Mouse (Mus musculus) liver, embryonic 18 days (tissue): ENCODE results near the gene Exoc1. TPM values are rescaled to one million over a fixed set of nuclear protein-coding genes. Genes with fewer than 3 reads are reported as not detected.

ENCODE experiments used
- polyA plus RNA-seq: library from polyadenylated mRNA; depleted of rRNA; stranded (reverse); fragments of >200 nt; gene quantifications from 2 replicates; pipeline ENCODE4 v1.2.3, GENCODE M21; 2012; rRNA removed

The Exoc1 gene
- 10.9 and 12.1 TPM in 2 replicates for polyA plus RNA-seq

DNA sequence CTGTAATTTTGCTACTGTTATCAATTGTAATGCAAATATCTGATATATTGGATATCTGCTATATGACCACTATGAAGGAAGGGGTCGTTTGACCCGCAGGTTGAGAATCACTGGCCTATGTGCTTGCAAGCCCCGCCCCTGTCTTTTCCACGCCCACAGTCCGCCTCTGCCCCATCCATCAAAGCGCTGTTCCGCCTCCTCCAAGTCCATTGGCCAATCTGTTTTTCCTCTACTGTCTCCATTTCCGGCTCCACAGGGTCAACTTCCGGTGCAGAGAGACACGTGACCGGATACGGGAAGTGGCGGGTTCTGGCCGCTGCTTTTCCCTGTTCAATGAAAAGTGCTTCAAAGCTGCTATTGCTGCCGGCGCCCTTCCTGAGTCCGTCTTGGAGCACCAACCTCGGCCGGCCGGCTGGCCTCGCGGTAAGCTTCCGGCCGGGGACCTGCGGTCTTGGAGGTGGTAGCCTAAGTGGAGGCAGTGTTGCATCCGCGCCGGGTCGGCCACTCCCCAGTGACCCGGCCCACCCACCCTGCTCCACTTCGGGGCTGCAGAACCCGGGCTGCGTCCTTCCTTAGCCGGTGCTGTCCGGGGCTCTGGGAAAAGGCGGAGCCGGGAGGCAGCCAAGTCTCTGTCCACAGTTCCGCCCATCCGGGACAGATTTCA, at the start of gene Exoc1:
Exoc1 (plus strand) TSS at position 272 of the 664 bp plus-strand sequence.

DNA sequence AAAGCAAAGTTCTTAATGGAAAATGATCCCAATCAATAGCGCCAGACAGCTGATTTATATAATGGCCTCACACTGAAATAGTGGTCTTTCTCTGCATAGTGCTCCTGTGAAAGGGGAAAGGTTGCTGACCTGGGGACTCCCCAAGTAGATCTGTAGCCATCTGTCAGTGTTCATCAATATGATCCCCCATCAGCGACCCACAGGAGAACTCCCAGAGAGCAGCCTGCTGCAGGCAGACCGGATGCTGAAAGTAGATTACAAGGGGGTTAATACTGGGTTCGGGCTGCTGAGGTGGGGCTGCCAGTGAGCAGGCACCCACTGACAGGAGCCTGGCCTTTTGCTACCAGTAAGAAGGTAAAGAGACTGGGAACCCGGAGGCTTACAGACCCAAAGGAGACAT, 45.3 kb upstream of the Exoc1 start, which contains the start of gene Gm7271:
Gm7271 (plus strand) TSS at position 230 of the 400 bp plus-strand sequence.

DNA sequence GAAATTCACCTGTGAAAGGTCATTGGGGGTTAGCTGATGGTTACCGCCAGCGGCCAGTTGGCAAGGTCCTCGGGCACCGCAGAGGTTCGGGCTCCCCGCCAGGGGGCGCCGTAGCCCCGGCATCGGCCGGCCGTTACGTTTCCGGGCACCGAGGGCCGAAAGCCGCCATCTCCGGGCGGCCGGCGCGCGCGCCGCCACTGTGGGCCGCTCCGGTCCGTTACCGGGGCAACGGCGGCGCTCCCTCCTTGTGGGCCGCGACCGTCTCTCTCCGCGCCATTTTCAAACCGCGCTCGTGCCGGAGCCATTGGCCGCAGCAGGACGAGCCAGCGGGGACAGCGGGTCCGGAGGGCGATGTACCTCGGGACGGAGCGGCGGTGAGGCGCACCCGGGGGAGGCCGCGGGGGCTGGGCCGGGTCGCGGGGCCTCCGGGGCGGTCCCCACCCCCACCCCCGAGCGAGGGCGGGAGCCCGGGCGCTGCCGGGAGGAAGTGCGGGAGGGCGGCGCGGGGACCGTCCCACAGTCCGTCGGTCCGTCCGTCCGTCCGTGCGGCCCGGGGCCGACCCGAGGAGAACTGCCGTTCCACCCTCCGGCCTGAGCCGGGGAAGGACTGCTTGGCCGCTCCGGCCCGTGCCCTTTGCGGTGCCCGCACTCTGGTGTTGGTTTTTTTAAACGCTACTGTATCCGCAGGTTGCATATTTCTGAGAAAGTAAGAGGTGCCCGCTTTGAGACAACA, 59.6 kb downstream of the Exoc1 start, which contains the start of gene Cep135:
Cep135 (plus strand) TSS at position 148 of the 733 bp plus-strand sequence.

Other genes starting within 250 kb of the Exoc1 start
- gene Clock, start 224.5 kb upstream of the Exoc1 start, polyA plus RNA-seq = 2.7 TPM in 2 replicates
- not detected in 2 replicates for gene Pdcl2, start 198.2 kb upstream of the Exoc1 start, polyA plus RNA-seq
- gene Nmu, start 165.5 kb upstream of the Exoc1 start, polyA plus RNA-seq = not detected in 2 replicates
- not detected in 2 replicates for gene Gm7271, start 45.3 kb upstream of the Exoc1 start, polyA plus RNA-seq
- gene Cep135, start 59.4 kb downstream of the Exoc1 start, polyA plus RNA-seq = 2.3 and 2.4 TPM in 2 replicates
- 3.1 and 3.7 TPM in 2 replicates for gene C530008M17Rik, start 127.2 kb downstream of the Exoc1 start, polyA plus RNA-seq